Mouse (Mus musculus): ENCODE measurements around the gene Klrb1b.

- TF ChIP-seq HCFC1 (IDR thresholded peaks at IDR 0.05; ENCODE audit: borderline replicate concordance, insufficient read depth, low read length) (no peak), ZNF384 (IDR thresholded peaks at IDR 0.05; ENCODE audit: low read depth, low read length) (no peak)
Measured at GRCm38 (mm10) chr6:128835571-128835970, 9.4 kb upstream of the Klrb1b start.

All from ES-E14 (cell line).